Mouse (Mus musculus): ENCODE results near the gene Methig1. TPM values are rescaled to one million over a fixed set of nuclear protein-coding genes. Genes with fewer than 3 reads are reported as not detected.

The Methig1 gene
- total RNA-seq, 4 experiments from 2014 or later: not detected

GRCm38 (mm10) chr15:100422899-100423860 is 70.2 kb downstream of the Methig1 start:
- DNase-seq (ENCODE audit: low spot score in 2 of 2): peak; percentile 93 to 95

GRCm38 (mm10) chr15:100423916-100424315 is 71.0 kb downstream of the Methig1 start:
- DNase-seq (ENCODE audit: low spot score in 2 of 2): no peak

GRCm38 (mm10) chr15:100424396-100425122 is 71.6 kb downstream of the Methig1 start, which contains the start of gene Slc11a2:
TSS of gene Slc11a2 (minus strand) at chr15:100425072.
- no peak for DNase-seq (ENCODE audit: low spot score in 2 of 2)

- no peak for DNase-seq (ENCODE audit: low spot score in 2 of 2)
These were observed 75.5 kb downstream of the Methig1 start for GRCm38 (mm10) chr15:100428296-100428905.

GRCm38 (mm10) chr15:100429959-100430565 is 77.1 kb downstream of the Methig1 start:
- peak in 1 of 2 experiments; percentile 17 for DNase-seq (ENCODE audit: low spot score in 2 of 2)

- no peak for DNase-seq (ENCODE audit: low spot score in 2 of 2)
These were observed 80.3 kb downstream of the Methig1 start for GRCm38 (mm10) chr15:100433234-100433633.

Other genes starting within 250 kb of the Methig1 start
- 10 to 100 TPM; 24.1 to 28.2 (median 25.9) TPM for gene Atf1, start 125.3 kb upstream of the Methig1 start, total RNA-seq (2022)
- gene Tmprss12, start 72.3 kb upstream of the Methig1 start, total RNA-seq (2022): not detected
- 10 to 100 TPM; 35.0 to 49.9 (median 40.9) TPM for gene Mettl7a1, start 49.0 kb upstream of the Methig1 start, total RNA-seq (2022)
- under 1 TPM in 1 of 4 experiments, not detected in 3; 0.98 TPM for gene Mettl7a3, start 18.2 kb upstream of the Methig1 start, total RNA-seq (2022)
- 1 to 10 TPM in 2 of 4 experiments, under 1 TPM in 1, not detected in 1; 0.94 to 1.2 (median 1.1) TPM for gene Mettl7a2, start 51 bp downstream of the Methig1 start, total RNA-seq (2022)
- not detected for gene Higd1c, start 11.4 kb downstream of the Methig1 start, total RNA-seq (2022)
- not detected for gene Gm5475, start 69.0 kb downstream of the Methig1 start, total RNA-seq (2022)
- gene Slc11a2, start 71.9 kb downstream of the Methig1 start, total RNA-seq (2022): 10 to 100 TPM; 54.1 to 68.5 (median 60.4) TPM
- 10 to 100 TPM; 57.2 to 67.6 (median 62.7) TPM for gene Letmd1, start 115.9 kb downstream of the Methig1 start, total RNA-seq (2022)
- 10 to 100 TPM; 22.7 to 26.3 (median 24.6) TPM for gene Csrnp2, start 142.3 kb downstream of the Methig1 start, total RNA-seq (2022)
- gene Tfcp2, start 198.9 kb downstream of the Methig1 start, total RNA-seq (2022): 10 to 100 TPM; 31.4 to 41.1 (median 36.5) TPM
- gene Pou6f1, start 246.8 kb downstream of the Methig1 start, total RNA-seq (2022): 100 to 1,000 TPM in 3 of 4 experiments, 10 to 100 TPM in 1; 99.4 to 115 (median 109) TPM